Mouse (Mus musculus): ENCODE results near the gene Ipmk.

DNA sequence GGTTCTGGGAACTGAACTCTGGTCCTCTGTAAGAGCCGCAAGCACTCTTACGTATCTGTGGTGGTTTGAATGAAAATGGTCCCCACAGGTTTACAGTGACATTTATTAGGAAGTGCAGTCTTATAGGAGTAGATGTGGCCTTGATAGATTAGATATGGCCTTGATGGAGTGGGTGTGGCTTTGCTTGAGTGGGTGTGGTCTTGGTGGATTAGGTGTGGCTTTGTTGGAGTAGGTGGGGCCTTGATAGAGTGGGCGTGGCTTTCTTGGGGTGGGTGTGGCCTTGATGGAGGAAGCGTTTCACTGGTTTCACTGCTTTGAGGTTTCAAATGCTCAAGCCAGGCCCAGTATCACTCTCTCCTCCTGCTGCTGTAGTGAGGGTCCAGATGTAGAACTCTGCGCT lies 39.4 kb upstream of the Ipmk start:
- TF ChIP-seq CTCF (IDR thresholded peaks at IDR 0.05; ENCODE audit: borderline replicate concordance, insufficient read depth, low read length): no peak
- TF ChIP-seq POLR2A (IDR thresholded peaks at IDR 0.05; ENCODE audit: low read depth, low read length): no peak

Data from embryonic fibroblast, embryonic 13.5 days (primary cell).